Mouse (Mus musculus): ENCODE results near the gene Ercc1. TPM values are rescaled to one million over a fixed set of nuclear protein-coding genes. Genes with fewer than 3 reads are reported as not detected.

The Ercc1 gene
- polyA plus RNA-seq, 1 experiment from 2014 or later = 86.0 TPM

MicroRNAs encoded within 50 kb of the gene (microRNA counts, 519-probe panel; counts per million panel counts)
- microRNA mmu-miR-343 = not detected

Small RNA genes within 50 kb of the gene (microRNA-seq; reads per million reads assigned to microRNA genes)
- gene Mir343 = not detected

Other genes with a start within 250 kb of the Ercc1 start
- 4.6 and 5.7 TPM in 2 replicates for gene Gm4969, start 226.4 kb upstream of the Ercc1 start, polyA plus RNA-seq (2014; fragmentation: Nextera tagmentation; extraction: Ambion mirVana)
- gene Fbxo46, start 224.9 kb upstream of the Ercc1 start, polyA plus RNA-seq (2014; fragmentation: Nextera tagmentation; extraction: Ambion mirVana) = 9.1 and 9.5 TPM in 2 replicates
- 10.9 and 11.3 TPM in 2 replicates for gene Qpctl, start 195.5 kb upstream of the Ercc1 start, polyA plus RNA-seq (2014; fragmentation: Nextera tagmentation; extraction: Ambion mirVana)
- 143 and 161 TPM in 2 replicates for gene Snrpd2, start 195.1 kb upstream of the Ercc1 start, polyA plus RNA-seq (2014; fragmentation: Nextera tagmentation; extraction: Ambion mirVana)
- gene Gipr, start 178.7 kb upstream of the Ercc1 start, polyA plus RNA-seq (2014; fragmentation: Nextera tagmentation; extraction: Ambion mirVana) = 1.1 and 1.9 TPM in 2 replicates
- gene Eml2, start 168.4 kb upstream of the Ercc1 start, polyA plus RNA-seq (2014; fragmentation: Nextera tagmentation; extraction: Ambion mirVana) = 4.1 and 4.8 TPM in 2 replicates
- gene Gpr4, start 132.2 kb upstream of the Ercc1 start, polyA plus RNA-seq (2014; fragmentation: Nextera tagmentation; extraction: Ambion mirVana) = 1.4 and 2.0 TPM in 2 replicates
- 37.1 and 42.9 TPM in 2 replicates for gene Opa3, start 116.4 kb upstream of the Ercc1 start, polyA plus RNA-seq (2014; fragmentation: Nextera tagmentation; extraction: Ambion mirVana)
- gene Vasp, start 73.0 kb upstream of the Ercc1 start, polyA plus RNA-seq (2014; fragmentation: Nextera tagmentation; extraction: Ambion mirVana) = 48.1 and 64.9 TPM in 2 replicates
- 0.15 TPM in 1 of 2 replicates, not detected in the other for gene Ppm1n, start 64.7 kb upstream of the Ercc1 start, polyA plus RNA-seq (2014; fragmentation: Nextera tagmentation; extraction: Ambion mirVana)
- 11.7 and 13.9 TPM in 2 replicates for gene Rtn2, start 62.2 kb upstream of the Ercc1 start, polyA plus RNA-seq (2014; fragmentation: Nextera tagmentation; extraction: Ambion mirVana)
- gene Fosb, start 34.7 kb upstream of the Ercc1 start, polyA plus RNA-seq (2014; fragmentation: Nextera tagmentation; extraction: Ambion mirVana) = 0.07 TPM in 1 of 2 replicates, not detected in the other
- 20.5 and 23.9 TPM in 2 replicates for gene Cd3eap, start 14.7 kb downstream of the Ercc1 start, polyA plus RNA-seq (2014; fragmentation: Nextera tagmentation; extraction: Ambion mirVana)
- 9.6 and 10.0 TPM in 2 replicates for gene Ppp1r13l, start 15.0 kb downstream of the Ercc1 start, polyA plus RNA-seq (2014; fragmentation: Nextera tagmentation; extraction: Ambion mirVana)
- gene Ercc2, start 37.2 kb downstream of the Ercc1 start, polyA plus RNA-seq (2014; fragmentation: Nextera tagmentation; extraction: Ambion mirVana) = 8.8 and 10.3 TPM in 2 replicates
- gene Klc3, start 59.3 kb downstream of the Ercc1 start, polyA plus RNA-seq (2014; fragmentation: Nextera tagmentation; extraction: Ambion mirVana) = 6.0 and 8.9 TPM in 2 replicates
- gene Ckm, start 60.0 kb downstream of the Ercc1 start, polyA plus RNA-seq (2014; fragmentation: Nextera tagmentation; extraction: Ambion mirVana) = 1.7 and 3.2 TPM in 2 replicates
- gene Mark4, start 114.0 kb downstream of the Ercc1 start, polyA plus RNA-seq (2014; fragmentation: Nextera tagmentation; extraction: Ambion mirVana) = 8.6 and 9.7 TPM in 2 replicates
- 0.55 and 1.2 TPM in 2 replicates for gene Exoc3l2, start 118.6 kb downstream of the Ercc1 start, polyA plus RNA-seq (2014; fragmentation: Nextera tagmentation; extraction: Ambion mirVana)
- gene Bloc1s3, start 163.6 kb downstream of the Ercc1 start, polyA plus RNA-seq (2014; fragmentation: Nextera tagmentation; extraction: Ambion mirVana) = 0.74 and 1.3 TPM in 2 replicates
- gene Trappc6a, start 163.6 kb downstream of the Ercc1 start, polyA plus RNA-seq (2014; fragmentation: Nextera tagmentation; extraction: Ambion mirVana) = 83.4 and 89.0 TPM in 2 replicates
- not detected in 2 replicates for gene Nkpd1, start 173.1 kb downstream of the Ercc1 start, polyA plus RNA-seq (2014; fragmentation: Nextera tagmentation; extraction: Ambion mirVana)
- gene Ppp1r37, start 218.3 kb downstream of the Ercc1 start, polyA plus RNA-seq (2014; fragmentation: Nextera tagmentation; extraction: Ambion mirVana) = 6.3 and 7.1 TPM in 2 replicates
- 1.2 and 2.1 TPM in 2 replicates for gene Zfp296, start 232.5 kb downstream of the Ercc1 start, polyA plus RNA-seq (2014; fragmentation: Nextera tagmentation; extraction: Ambion mirVana)
- 163 and 180 TPM in 2 replicates for gene Gemin7, start 232.8 kb downstream of the Ercc1 start, polyA plus RNA-seq (2014; fragmentation: Nextera tagmentation; extraction: Ambion mirVana)